Mouse (Mus musculus) stomach, embryonic 14.5 days (tissue): ENCODE measurements around the gene Sh3bp1. TPM values are rescaled to one million over a fixed set of nuclear protein-coding genes. Genes with fewer than 3 reads are reported as not detected.

ENCODE experiments used
- ATAC-seq: fragments of 200-750 bp; cut with Nextera tagmentation; 2 replicates; pipeline ENCODE4 v1.8.0; 2017; ENCODE audit warnings: low read depth, moderate TSS enrichment; ENCODE audit not compliant: insufficient number of reproducible peaks, insufficient read depth, low FRiP score
- H3K27ac ChIP-seq: fragments of 300-500 bp; sonication (generic); 2 replicates; pipeline ENCODE4 v1.5.1; 2014; ENCODE audit warnings: mild to moderate bottlenecking, low read length, moderate library complexity, mixed read lengths
- H3K27me3 ChIP-seq: fragments of 300-500 bp; sonication (generic); 2 replicates; pipeline ENCODE4 v1.6.1; 2014; ENCODE audit warnings: low read length, control low read depth, mixed read lengths; ENCODE audit not compliant: control insufficient read depth, insufficient read depth
- H3K36me3 ChIP-seq: fragments of 300-500 bp; sonication (generic); 2 replicates; pipeline ENCODE4 v1.6.1; 2014; ENCODE audit warnings: mild to moderate bottlenecking, control low read depth, low read length, moderate library complexity, mixed read lengths; ENCODE audit not compliant: control insufficient read depth, insufficient read depth
- H3K4me1 ChIP-seq: fragments of 300-500 bp; sonication (generic); 2 replicates; pipeline ENCODE4 v1.6.1; 2014; ENCODE audit warnings: low read length, control low read depth, mixed read lengths; ENCODE audit not compliant: control insufficient read depth, insufficient read depth
- H3K4me2 ChIP-seq: fragments of 300-500 bp; sonication (generic); replicated peaks from 2 replicates; pipeline ENCODE4 v1.6.1; 2014; ENCODE audit warnings: low read depth, low read length, control low read depth
- H3K4me3 ChIP-seq: fragments of 300-500 bp; sonication (generic); 2 replicates; pipeline ENCODE4 v1.5.1; 2014; ENCODE audit warnings: low read depth, low read length, control low read depth
- H3K9ac ChIP-seq: fragments of 300-500 bp; sonication (generic); replicated peaks from 2 replicates; pipeline ENCODE4 v1.6.1; 2014; ENCODE audit warnings: low read depth, mild to moderate bottlenecking, control low read depth, low read length, moderate library complexity, mixed read lengths
- H3K9me3 ChIP-seq: fragments of 300-500 bp; sonication (generic); 2 replicates; pipeline ENCODE4 v1.6.1; 2016; ENCODE audit warnings: low read depth, low read length, control low read depth; ENCODE audit not compliant: control insufficient read depth
- WGBS: fragments of 180-500 bp; shearing (Covaris S2); extraction: QIAGEN DNeasy Blood & Tissue Kit; methylation state at CpG from one replicate; pipeline ENCODE4 v1.1.7; 2014; 5-methylcytosine and 5-hydroxymethylcytosine counted together
- polyA plus RNA-seq: library from polyadenylated mRNA; unstranded; fragments of >200 nt; fragmentation: Nextera tagmentation; extraction: Ambion mirVana; gene quantifications from 2 replicates; pipeline ENCODE4 v1.2.1, GENCODE M21; 2014

The Sh3bp1 gene
- polyA plus RNA-seq, 1 experiment from 2014 or later = 51.4 TPM

DNA sequence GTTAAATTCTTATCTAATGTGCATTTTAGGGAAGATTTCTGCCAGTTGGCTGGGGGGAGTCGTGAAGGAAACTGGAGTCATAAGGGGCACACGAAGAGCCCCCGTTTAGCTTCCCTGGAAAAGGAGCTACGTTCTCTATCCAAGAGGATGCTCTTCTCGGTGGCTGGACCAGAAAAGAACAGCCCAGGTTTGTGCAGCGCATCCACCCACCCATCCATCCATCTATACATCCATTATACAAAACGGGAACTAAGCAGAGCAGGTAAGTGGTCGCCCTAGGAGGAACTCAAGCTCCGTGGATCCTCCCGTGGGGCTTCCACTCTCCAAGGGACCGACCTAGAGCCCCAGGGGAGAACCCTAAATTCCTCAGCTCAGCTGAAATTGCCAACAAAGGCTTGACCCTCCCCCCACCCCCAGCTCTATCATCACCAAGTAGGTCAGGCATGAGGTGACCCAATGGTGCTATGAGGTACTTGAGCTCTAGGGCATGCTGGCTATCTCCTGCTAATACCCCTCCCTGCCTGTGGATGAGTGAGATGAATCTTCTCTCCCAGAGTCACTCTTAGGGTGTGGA is 48.7 kb downstream of the Sh3bp1 start:
- no peaks in the 10 kb centered on the region for H3K36me3 ChIP-seq
- no peak overlapping the region for H3K27ac ChIP-seq
- ATAC-seq = no peak
- no peaks in the 10 kb centered on the region for H3K9me3 ChIP-seq
- H3K4me1 ChIP-seq = peaks cover 10% of the 10 kb centered on the region; the same call in 1 of the 2 replicates
- peak overlapping the region; percentile 72 for H3K4me2 ChIP-seq
- WGBS = 9% methylated on average over 11 of the region's 11 CpGs
- H3K9ac ChIP-seq = peak overlapping the region; percentile 18; the same call in 1 of the 2 replicates
- no peaks in the 10 kb centered on the region for H3K27me3 ChIP-seq
- H3K4me3 ChIP-seq = peak overlapping the region; percentile 39

DNA sequence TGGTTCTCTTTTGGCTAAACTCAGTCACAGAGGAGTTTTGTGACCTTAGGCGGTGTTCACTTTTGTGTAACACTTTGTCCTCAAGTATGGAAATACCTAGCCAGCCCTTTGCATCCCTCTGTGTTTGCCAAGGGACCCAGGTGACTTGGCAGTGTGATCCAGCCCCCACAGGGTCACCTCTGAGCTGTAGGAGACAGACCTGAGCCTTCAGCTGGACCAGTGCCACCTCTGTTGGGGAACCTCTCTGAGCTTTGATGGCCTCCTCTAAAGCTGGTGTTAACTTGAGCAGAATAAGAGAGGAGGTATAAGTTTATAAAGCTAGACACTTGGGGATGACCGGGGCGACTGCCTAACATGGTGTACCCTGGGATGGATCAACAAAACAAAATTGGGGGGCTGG is 49.3 kb downstream of the Sh3bp1 start:
- WGBS = 93% methylated on average over 3 of the region's 3 CpGs
- no peak overlapping the region for H3K27ac ChIP-seq
- H3K27me3 ChIP-seq = no peaks in the 10 kb centered on the region
- H3K9ac ChIP-seq = no peak overlapping the region
- H3K36me3 ChIP-seq = no peaks in the 10 kb centered on the region
- peaks cover 10% of the 10 kb centered on the region; the same call in 1 of the 2 replicates for H3K4me1 ChIP-seq
- H3K4me2 ChIP-seq = no peak overlapping the region
- no peaks in the 10 kb centered on the region for H3K9me3 ChIP-seq
- no peak overlapping the region for H3K4me3 ChIP-seq
- no peak for ATAC-seq

DNA sequence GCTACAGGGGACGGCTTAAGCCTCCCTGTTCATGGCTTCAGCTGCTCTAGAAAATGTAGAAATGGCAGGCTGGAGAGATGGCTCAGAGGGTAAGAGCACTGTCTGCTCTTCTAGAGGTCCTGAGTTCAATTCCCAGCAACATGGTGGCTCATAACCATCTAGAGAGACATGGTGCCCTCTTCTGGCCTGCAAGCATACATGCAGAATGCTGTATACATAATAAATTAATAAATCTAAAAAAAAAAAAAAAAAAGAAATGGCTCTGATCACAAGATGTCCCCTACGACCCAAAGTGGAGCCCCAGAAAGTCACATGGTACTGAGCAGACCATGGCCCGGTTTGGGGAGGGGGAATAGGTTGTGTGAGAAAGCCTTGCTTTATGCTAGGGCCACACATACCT is 56.1 kb downstream of the Sh3bp1 start:
- Histone ChIP-seq H3K27ac (no peak overlapping the region), H3K36me3 (no peaks in the 10 kb centered on the region), H3K4me3 (no peak overlapping the region), H3K27me3 (no peaks in the 10 kb centered on the region), H3K4me2 (no peak overlapping the region), H3K9ac (no peak overlapping the region), H3K9me3 (no peaks in the 10 kb centered on the region), H3K4me1 (no peaks in the 10 kb centered on the region; the same call in 1 of the 2 replicates)
- no peak for ATAC-seq
- 73% methylated on average over 3 of the region's 3 CpGs for WGBS

DNA sequence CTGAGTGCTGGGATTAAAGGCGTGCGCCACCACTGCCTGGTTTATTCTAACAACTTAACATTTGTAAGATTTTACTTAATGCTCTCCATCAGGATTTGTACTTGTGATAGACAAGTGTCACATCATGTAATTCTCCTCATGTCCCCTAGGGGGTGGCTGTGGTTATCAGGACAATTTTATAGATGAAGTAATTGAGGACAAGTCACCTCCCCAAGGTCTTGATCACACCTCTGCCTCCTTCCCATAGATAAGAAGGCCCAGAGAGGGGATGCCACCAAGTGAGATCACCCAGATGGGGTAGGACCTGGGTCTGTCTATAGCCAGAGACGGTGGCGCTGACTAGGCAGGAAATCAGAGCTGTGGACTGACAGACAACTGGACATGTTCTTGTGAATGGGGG is 56.8 kb downstream of the Sh3bp1 start:
- no peak for ATAC-seq
- Histone ChIP-seq H3K9me3 (no peaks in the 10 kb centered on the region), H3K4me2 (no peak overlapping the region), H3K27me3 (no peaks in the 10 kb centered on the region), H3K4me3 (no peak overlapping the region), H3K27ac (no peak overlapping the region), H3K36me3 (no peaks in the 10 kb centered on the region), H3K4me1 (no peaks in the 10 kb centered on the region; the same call in 1 of the 2 replicates), H3K9ac (no peak overlapping the region)
- 75% methylated on average over 4 of the region's 4 CpGs for WGBS

DNA sequence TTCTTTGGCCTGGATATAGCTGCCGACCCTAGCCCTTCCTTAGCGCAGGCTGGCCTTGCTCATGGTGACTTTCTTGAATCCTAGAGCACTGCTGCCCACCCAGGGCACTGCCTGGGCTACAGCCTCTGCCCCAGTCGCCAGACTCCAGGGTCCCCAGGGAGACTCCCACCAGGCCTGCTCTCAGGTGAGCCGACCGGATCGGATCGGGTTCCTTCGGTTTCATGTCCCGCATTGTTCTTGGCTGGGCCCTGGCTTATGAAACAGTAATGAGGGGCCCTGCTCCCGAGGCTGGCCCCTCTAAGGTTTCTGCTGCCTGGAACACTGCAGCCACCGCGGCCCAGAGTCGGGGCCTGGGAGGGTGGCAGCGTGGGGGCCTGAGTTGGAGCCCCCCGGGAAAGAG is 57.5 kb downstream of the Sh3bp1 start:
- Histone ChIP-seq H3K9me3 (no peaks in the 10 kb centered on the region), H3K4me2 (no peak overlapping the region), H3K27ac (no peak overlapping the region), H3K36me3 (no peaks in the 10 kb centered on the region), H3K4me3 (no peak overlapping the region), H3K9ac (no peak overlapping the region), H3K4me1 (no peaks in the 10 kb centered on the region; the same call in 1 of the 2 replicates), H3K27me3 (no peaks in the 10 kb centered on the region)
- 41% methylated on average over 15 of the region's 15 CpGs for WGBS
- no peak for ATAC-seq

DNA sequence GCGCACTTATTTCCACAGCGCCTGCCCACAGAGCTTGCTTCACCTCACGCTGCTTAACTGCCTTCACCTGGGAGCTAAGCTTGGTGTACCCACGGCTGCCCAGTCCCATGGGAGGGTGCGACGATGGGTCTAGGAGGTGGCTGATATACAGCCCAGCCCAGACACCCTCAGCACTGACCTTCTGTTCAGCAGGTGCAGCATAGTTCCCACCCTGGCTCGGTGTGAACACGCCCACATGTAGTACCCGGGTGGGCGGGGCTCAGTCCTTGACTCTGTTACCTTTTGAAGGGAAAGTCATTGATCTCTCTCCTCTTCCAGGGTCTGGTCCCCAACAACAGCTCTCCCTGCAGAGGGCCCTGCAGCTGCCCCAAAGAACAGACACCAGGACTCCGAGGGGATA is 60.0 kb downstream of the Sh3bp1 start:
- no peaks in the 10 kb centered on the region for H3K27me3 ChIP-seq
- H3K27ac ChIP-seq = no peak overlapping the region
- ATAC-seq = 0 out of 2 replicates have a peak, but pooled peaks have one; percentile 29
- peaks cover 6% of the 10 kb centered on the region; the same call in 1 of the 2 replicates for H3K4me1 ChIP-seq
- H3K4me3 ChIP-seq = no peak overlapping the region
- H3K36me3 ChIP-seq = no peaks in the 10 kb centered on the region
- H3K9me3 ChIP-seq = no peaks in the 10 kb centered on the region
- H3K4me2 ChIP-seq = no peak overlapping the region
- WGBS = 73% methylated on average over 11 of the region's 11 CpGs
- no peak overlapping the region for H3K9ac ChIP-seq

DNA sequence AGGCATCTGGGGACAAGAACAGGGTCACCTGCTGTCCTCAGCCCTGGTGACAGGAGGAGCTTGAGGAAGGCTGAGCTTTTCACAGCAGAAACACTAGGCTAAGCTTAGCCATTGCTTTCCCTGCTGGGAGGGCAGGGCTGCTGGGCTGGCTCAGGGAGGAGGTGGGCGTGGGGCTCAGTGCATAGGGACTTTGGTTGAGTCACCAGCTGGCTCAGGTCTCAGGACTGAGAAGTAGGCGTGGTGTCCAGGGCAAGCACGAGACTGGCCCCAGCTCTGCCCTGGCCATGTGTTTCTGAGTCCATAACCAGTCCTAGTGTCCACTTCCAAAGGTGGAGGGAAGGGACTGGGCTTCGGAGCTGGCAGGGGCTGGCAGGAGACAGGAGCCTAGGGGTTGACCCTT is 60.5 kb downstream of the Sh3bp1 start:
- H3K9me3 ChIP-seq = no peaks in the 10 kb centered on the region
- H3K36me3 ChIP-seq = no peaks in the 10 kb centered on the region
- H3K4me2 ChIP-seq = no peak overlapping the region
- no peak overlapping the region for H3K4me3 ChIP-seq
- no peak overlapping the region for H3K9ac ChIP-seq
- H3K27ac ChIP-seq = no peak overlapping the region
- H3K27me3 ChIP-seq = no peaks in the 10 kb centered on the region
- WGBS = 65% methylated on average over 4 of the region's 4 CpGs
- peaks cover 6% of the 10 kb centered on the region; the same call in 1 of the 2 replicates for H3K4me1 ChIP-seq
- 0 out of 2 replicates have a peak, but pooled peaks have one; percentile 50 for ATAC-seq
